Mouse (Mus musculus): ENCODE data around the gene Lpin3. TPM values are rescaled to one million over a fixed set of nuclear protein-coding genes. Genes with fewer than 3 reads are reported as not detected.

The Lpin3 gene
- polyA plus RNA-seq, 1 experiment from 2014 or later = 2.8 TPM

DNA sequence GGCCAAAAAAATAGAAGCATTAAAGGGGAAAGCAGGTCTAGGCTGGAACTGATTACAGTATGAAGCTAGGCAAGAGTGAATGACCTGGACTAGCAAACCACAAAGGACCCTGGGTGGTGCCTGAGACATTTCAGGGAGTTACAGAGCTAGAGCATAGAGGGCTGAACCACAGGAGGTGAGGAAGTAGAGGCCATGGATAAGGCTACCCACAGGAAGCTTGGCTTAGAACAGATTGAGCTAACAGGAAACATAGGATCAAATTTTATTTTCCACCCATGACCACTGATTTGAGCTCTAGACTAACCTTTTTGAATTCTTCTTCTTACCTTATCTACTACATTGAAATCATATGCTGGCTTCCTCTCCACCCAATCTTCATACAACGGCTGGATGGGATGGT lies 20.1 kb upstream of the Lpin3 start:
- no peak overlapping the region for H3K9ac ChIP-seq (replicated peaks; ENCODE audit: low read depth, low read length)
- no peaks in the 10 kb centered on the region for H3K36me3 ChIP-seq (ENCODE audit: control insufficient read depth, insufficient read depth, low read length)
- no peak overlapping the region for H3K27ac ChIP-seq (ENCODE audit: low read length)
- H3K9me3 ChIP-seq (ENCODE audit: control insufficient read depth, low read depth, low read length) = no peaks in the 10 kb centered on the region
- 69% methylated on average over 1 of the region's 1 CpGs for WGBS
- no peaks in the 10 kb centered on the region for H3K27me3 ChIP-seq (ENCODE audit: control insufficient read depth, insufficient read depth, low read length)
- no peak overlapping the region for H3K4me2 ChIP-seq (replicated peaks; ENCODE audit: low read depth, low read length)
- no peaks in the 10 kb centered on the region for H3K4me1 ChIP-seq (ENCODE audit: control insufficient read depth, insufficient read depth, low read length)
- no peak for ATAC-seq (ENCODE audit: insufficient number of reproducible peaks, insufficient read depth, low FRiP score, low read depth)
- no peak overlapping the region for H3K4me3 ChIP-seq (ENCODE audit: low read depth, low read length)

- Histone ChIP-seq H3K4me3 (ENCODE audit: low read depth, low read length) (no peak overlapping the region), H3K9ac (replicated peaks; ENCODE audit: low read depth, low read length) (no peak overlapping the region), H3K4me2 (replicated peaks; ENCODE audit: low read depth, low read length) (no peak overlapping the region), H3K36me3 (ENCODE audit: control insufficient read depth, insufficient read depth, low read length) (no peaks in the 10 kb centered on the region), H3K27ac (ENCODE audit: low read length) (no peak overlapping the region), H3K4me1 (ENCODE audit: control insufficient read depth, insufficient read depth, low read length) (no peaks in the 10 kb centered on the region), H3K9me3 (ENCODE audit: control insufficient read depth, low read depth, low read length) (no peaks in the 10 kb centered on the region), H3K27me3 (ENCODE audit: control insufficient read depth, insufficient read depth, low read length) (no peaks in the 10 kb centered on the region)
- 82% methylated on average over 1 of the region's 1 CpGs for WGBS
- ATAC-seq (ENCODE audit: insufficient number of reproducible peaks, insufficient read depth, low FRiP score, low read depth) = no peak
These were observed 16.4 kb upstream of the Lpin3 start for GRCm38 (mm10) chr2:160864112-160864511.

- Histone ChIP-seq H3K27ac (ENCODE audit: low read length) (no peak overlapping the region), H3K4me3 (ENCODE audit: low read depth, low read length) (no peak overlapping the region), H3K9me3 (ENCODE audit: control insufficient read depth, low read depth, low read length) (no peaks in the 10 kb centered on the region), H3K9ac (replicated peaks; ENCODE audit: low read depth, low read length) (no peak overlapping the region), H3K27me3 (ENCODE audit: control insufficient read depth, insufficient read depth, low read length) (no peaks in the 10 kb centered on the region), H3K4me1 (ENCODE audit: control insufficient read depth, insufficient read depth, low read length) (no peaks in the 10 kb centered on the region), H3K36me3 (ENCODE audit: control insufficient read depth, insufficient read depth, low read length) (no peaks in the 10 kb centered on the region), H3K4me2 (replicated peaks; ENCODE audit: low read depth, low read length) (no peak overlapping the region)
- WGBS = 88% methylated on average over 2 of the region's 2 CpGs
- ATAC-seq (ENCODE audit: insufficient number of reproducible peaks, insufficient read depth, low FRiP score, low read depth) = no peak
These were observed 15.2 kb upstream of the Lpin3 start for GRCm38 (mm10) chr2:160865266-160865665.

- H3K9ac ChIP-seq (replicated peaks; ENCODE audit: low read depth, low read length) = no peak overlapping the region
- no peak overlapping the region for H3K27ac ChIP-seq (ENCODE audit: low read length)
- no peak for ATAC-seq (ENCODE audit: insufficient number of reproducible peaks, insufficient read depth, low FRiP score, low read depth)
- no peaks in the 10 kb centered on the region for H3K27me3 ChIP-seq (ENCODE audit: control insufficient read depth, insufficient read depth, low read length)
- H3K4me1 ChIP-seq (ENCODE audit: control insufficient read depth, insufficient read depth, low read length) = peaks cover 4% of the 10 kb centered on the region; the same call in 1 of the 2 replicates
- H3K4me2 ChIP-seq (replicated peaks; ENCODE audit: low read depth, low read length) = no peak overlapping the region
- H3K36me3 ChIP-seq (ENCODE audit: control insufficient read depth, insufficient read depth, low read length) = no peaks in the 10 kb centered on the region
- H3K4me3 ChIP-seq (ENCODE audit: low read depth, low read length) = no peak overlapping the region
- 74% methylated on average over 3 of the region's 3 CpGs for WGBS
- no peaks in the 10 kb centered on the region for H3K9me3 ChIP-seq (ENCODE audit: control insufficient read depth, low read depth, low read length)
These were observed 11.0 kb upstream of the Lpin3 start for GRCm38 (mm10) chr2:160869446-160869845.

GRCm38 (mm10) chr2:160871310-160871709 lies 9.2 kb upstream of the Lpin3 start:
- H3K27me3 ChIP-seq (ENCODE audit: control insufficient read depth, insufficient read depth, low read length) = no peaks in the 10 kb centered on the region
- no peak overlapping the region for H3K4me2 ChIP-seq (replicated peaks; ENCODE audit: low read depth, low read length)
- ATAC-seq (ENCODE audit: insufficient number of reproducible peaks, insufficient read depth, low FRiP score, low read depth) = no peak
- H3K36me3 ChIP-seq (ENCODE audit: control insufficient read depth, insufficient read depth, low read length) = no peaks in the 10 kb centered on the region
- H3K4me3 ChIP-seq (ENCODE audit: low read depth, low read length) = no peak overlapping the region
- 81% methylated on average over 3 of the region's 3 CpGs for WGBS
- no peak overlapping the region for H3K9ac ChIP-seq (replicated peaks; ENCODE audit: low read depth, low read length)
- peaks cover 4% of the 10 kb centered on the region; the same call in 1 of the 2 replicates for H3K4me1 ChIP-seq (ENCODE audit: control insufficient read depth, insufficient read depth, low read length)
- no peak overlapping the region for H3K27ac ChIP-seq (ENCODE audit: low read length)
- H3K9me3 ChIP-seq (ENCODE audit: control insufficient read depth, low read depth, low read length) = no peaks in the 10 kb centered on the region

- Histone ChIP-seq H3K27ac (ENCODE audit: low read length) (peak overlapping the region; percentile 94), H3K9ac (replicated peaks; ENCODE audit: low read depth, low read length) (peak overlapping the region; percentile 90), H3K4me2 (replicated peaks; ENCODE audit: low read depth, low read length) (peak overlapping the region; percentile 80), H3K36me3 (ENCODE audit: control insufficient read depth, insufficient read depth, low read length) (no peaks in the 10 kb centered on the region), H3K27me3 (ENCODE audit: control insufficient read depth, insufficient read depth, low read length) (no peaks in the 10 kb centered on the region), H3K4me1 (ENCODE audit: control insufficient read depth, insufficient read depth, low read length) (peaks cover 4% of the 10 kb centered on the region; the same call in 1 of the 2 replicates), H3K9me3 (ENCODE audit: control insufficient read depth, low read depth, low read length) (no peaks in the 10 kb centered on the region), H3K4me3 (ENCODE audit: low read depth, low read length) (peak overlapping the region; percentile 94)
- WGBS = 1% methylated on average over 39 of the region's 47 CpGs
- ATAC-seq (ENCODE audit: insufficient number of reproducible peaks, insufficient read depth, low FRiP score, low read depth) = peak; percentile 87
These were observed 8.1 kb upstream of the Lpin3 start for GRCm38 (mm10) chr2:160872395-160872794.

DNA sequence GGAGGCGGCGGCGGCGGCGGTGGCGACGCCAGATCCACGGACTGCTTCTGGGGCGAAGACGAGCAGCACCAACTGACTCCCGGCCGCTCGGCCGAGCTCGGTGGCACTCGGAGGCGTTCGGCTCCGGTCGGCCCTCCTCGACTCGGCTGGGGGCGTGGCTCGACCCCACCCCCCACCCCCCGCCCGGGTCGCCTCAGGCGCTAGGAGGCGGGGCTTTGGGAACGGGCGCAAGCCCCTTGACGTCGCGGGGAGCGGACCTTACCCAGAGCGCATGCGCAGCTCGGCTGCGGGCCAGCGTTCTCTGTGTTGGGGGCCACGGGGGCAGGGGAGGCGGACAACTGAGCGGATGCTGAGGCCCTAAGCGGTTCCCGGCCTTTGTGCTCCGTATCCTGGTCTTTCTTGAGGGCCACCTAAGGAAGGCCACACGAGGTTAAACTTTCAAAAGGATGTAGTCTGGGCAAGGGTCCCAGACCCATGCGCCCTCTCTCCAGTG lies 7.5 kb upstream of the Lpin3 start, which contains the start of gene Zhx3:
TSS of gene Zhx3 (minus strand) at position 109 of the 493 bp plus-strand sequence.
- peak within 1 kb of the TSS; percentile 94 for H3K4me3 ChIP-seq (ENCODE audit: low read depth, low read length)
- no peaks in the 10 kb centered on the region for H3K27me3 ChIP-seq (ENCODE audit: control insufficient read depth, insufficient read depth, low read length)
- H3K9ac ChIP-seq (replicated peaks; ENCODE audit: low read depth, low read length) = peak within 1 kb of the TSS; percentile 90
- no peaks in the 10 kb centered on the region for H3K9me3 ChIP-seq (ENCODE audit: control insufficient read depth, low read depth, low read length)
- ATAC-seq (ENCODE audit: insufficient number of reproducible peaks, insufficient read depth, low FRiP score, low read depth) = peak; percentile 96
- peak within 1 kb of the TSS; percentile 94 for H3K27ac ChIP-seq (ENCODE audit: low read length)
- peaks cover 4% of the 10 kb centered on the region; the same call in 1 of the 2 replicates for H3K4me1 ChIP-seq (ENCODE audit: control insufficient read depth, insufficient read depth, low read length)
- peak within 1 kb of the TSS; percentile 80 for H3K4me2 ChIP-seq (replicated peaks; ENCODE audit: low read depth, low read length)
- no peaks in the 10 kb centered on the region for H3K36me3 ChIP-seq (ENCODE audit: control insufficient read depth, insufficient read depth, low read length)
- 1% methylated on average over 34 of the region's 48 CpGs for WGBS

DNA sequence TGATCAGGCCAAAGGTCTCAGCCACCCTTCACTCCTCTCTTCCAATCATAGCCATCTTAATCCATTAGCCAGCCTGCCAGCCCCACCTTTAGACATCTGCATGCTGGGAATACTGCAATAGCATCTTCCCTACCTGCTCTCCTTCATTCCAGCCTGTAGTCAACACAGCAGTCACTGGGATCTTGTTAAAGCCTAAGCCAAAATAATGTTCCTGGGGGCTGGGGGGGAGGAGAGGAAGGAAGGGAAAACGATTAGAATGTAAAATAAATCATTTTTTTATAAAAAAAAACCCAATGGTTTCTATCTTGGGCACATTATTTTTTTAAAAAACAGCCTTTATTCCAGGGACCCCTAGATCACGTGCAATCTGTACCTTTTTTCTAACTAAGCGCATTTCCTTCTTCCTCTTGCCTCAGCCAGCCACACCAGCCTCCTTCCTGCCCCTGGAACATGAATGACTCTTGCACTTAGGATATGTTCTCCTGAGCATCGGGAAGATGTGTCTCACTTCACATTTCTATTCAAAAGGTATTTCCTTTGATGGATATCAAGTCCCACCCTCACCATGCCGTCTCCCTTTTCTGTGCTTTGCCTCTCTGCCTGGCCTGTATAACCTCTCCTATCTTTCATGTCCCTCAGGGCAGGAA lies 6.1 kb upstream of the Lpin3 start:
- 75% methylated on average over 5 of the region's 5 CpGs for WGBS
- ATAC-seq (ENCODE audit: insufficient number of reproducible peaks, insufficient read depth, low FRiP score, low read depth) = no peak

More for the DNA sequence above, 6.1 kb upstream of the Lpin3 start:
- Histone ChIP-seq H3K27me3 (ENCODE audit: control insufficient read depth, insufficient read depth, low read length) (no peaks in the 10 kb centered on the region), H3K27ac (ENCODE audit: low read length) (no peak overlapping the region), H3K4me3 (ENCODE audit: low read depth, low read length) (no peak overlapping the region), H3K36me3 (ENCODE audit: control insufficient read depth, insufficient read depth, low read length) (no peaks in the 10 kb centered on the region), H3K9ac (replicated peaks; ENCODE audit: low read depth, low read length) (no peak overlapping the region), H3K4me1 (ENCODE audit: control insufficient read depth, insufficient read depth, low read length) (peaks cover 4% of the 10 kb centered on the region; the same call in 1 of the 2 replicates), H3K4me2 (replicated peaks; ENCODE audit: low read depth, low read length) (no peak overlapping the region), H3K9me3 (ENCODE audit: control insufficient read depth, low read depth, low read length) (no peaks in the 10 kb centered on the region)

All from stomach, embryonic 14.5 days (tissue).